Mouse (Mus musculus) liver, adult 2 months (tissue): ENCODE data around the gene Itgb3.
"Not testable (repeated sequence)": the region's sequence is repeated elsewhere in the genome, so short reads cannot be mapped to it uniquely, and the experiment has no call there.

ENCODE experiments used
- CTCF ChIP-seq: fragments of 200-500 bp; IDR thresholded peaks from 2 replicates; pipeline ENCODE4 v1.5.1; 2011; ENCODE audit warnings: low read depth, low read length, control low read depth
- POLR2A ChIP-seq: fragments of 200-500 bp; IDR thresholded peaks from 2 replicates; pipeline ENCODE4 v1.6.1; 2011; ENCODE audit warnings: low read length, control low read depth; ENCODE audit not compliant: insufficient read depth; ENCODE audit errors: extremely low read depth

GRCm38 (mm10) chr11:104571373-104571772, 36.4 kb upstream of the Itgb3 start:
- not testable (repeated sequence) for TF ChIP-seq CTCF, POLR2A
